Mouse (Mus musculus): ENCODE results near the gene Myl6. TPM values are rescaled to one million over a fixed set of nuclear protein-coding genes. Genes with fewer than 3 reads are reported as not detected.

The Myl6 gene
- total RNA-seq (2021): 100 to 1,000 TPM; 253 to 273 TPM
- long read RNA-seq, experiment 1, transcript Myl6-201 (6 exons, 665 nt): major isoform, 107 of 228 reads
- long read RNA-seq, experiment 1, transcript Myl6-209 (1 exons, 3,040 nt): minor isoform, 12 of 228 reads
- long read RNA-seq, experiment 1, transcript Myl6-206 (7 exons, 691 nt): minor isoform, 60 of 228 reads
- long read RNA-seq, experiment 1, partial matches to known transcripts: 19 of 228 reads
- long read RNA-seq, experiment 1, other reads (novel, unspliced or antisense): 27 of 228 reads
- long read RNA-seq, experiment 2, transcript Myl6-201 (6 exons, 665 nt): major isoform, 88 of 187 reads
- long read RNA-seq, experiment 2, transcript Myl6-206 (7 exons, 691 nt): minor isoform, 38 of 187 reads
- long read RNA-seq, experiment 2, transcript Myl6-209 (1 exons, 3,040 nt): minor isoform, 20 of 187 reads
- long read RNA-seq, experiment 2, partial matches to known transcripts: 20 of 187 reads
- long read RNA-seq, experiment 2, other reads (novel, unspliced or antisense): 19 of 187 reads

GRCm38 (mm10) chr10:128493695-128494666 lies at the start of gene Myl6:
Myl6 (minus strand) TSS chr10:128494145.
- peak; percentile 99 for DNase-seq

- no peak for DNase-seq
These were observed 49.2 kb upstream of the Myl6 start for GRCm38 (mm10) chr10:128543100-128543499.

GRCm38 (mm10) chr10:128538340-128538870 lies 44.5 kb upstream of the Myl6 start:
- DNase-seq: no peak

- DNase-seq: peak; percentile 94 to 95
These were observed 42.5 kb upstream of the Myl6 start for GRCm38 (mm10) chr10:128536266-128536940.

- DNase-seq: no peak
These were observed 41.8 kb upstream of the Myl6 start for GRCm38 (mm10) chr10:128535624-128536265.

- no peak for DNase-seq
These were observed 41.3 kb upstream of the Myl6 start for GRCm38 (mm10) chr10:128535206-128535605.

- DNase-seq: no peak
These were observed 32.7 kb upstream of the Myl6 start for GRCm38 (mm10) chr10:128526366-128527356.

GRCm38 (mm10) chr10:128525671-128526308 lies 31.8 kb upstream of the Myl6 start, which contains the start of gene Esyt1:
Esyt1 (minus strand) TSS chr10:128525871.
- peak; percentile 93 to 99 for DNase-seq

- DNase-seq: peak; percentile 60 to 65
These were observed 31.1 kb upstream of the Myl6 start for GRCm38 (mm10) chr10:128524732-128525662.

GRCm38 (mm10) chr10:128524111-128524731 lies 30.3 kb upstream of the Myl6 start:
- peak in 1 of 2 experiments; percentile 39 for DNase-seq

- DNase-seq: no peak
These were observed 28.4 kb upstream of the Myl6 start for GRCm38 (mm10) chr10:128522351-128522750.

GRCm38 (mm10) chr10:128520591-128520990 lies 26.6 kb upstream of the Myl6 start:
- no peak for DNase-seq

- DNase-seq: peak; percentile 53 to 74
These were observed 24.9 kb upstream of the Myl6 start for GRCm38 (mm10) chr10:128518833-128519232.

GRCm38 (mm10) chr10:128516677-128517076 lies 22.7 kb upstream of the Myl6 start:
- no peak for DNase-seq

- no peak for DNase-seq
These were observed 22.1 kb upstream of the Myl6 start for GRCm38 (mm10) chr10:128516029-128516428.

GRCm38 (mm10) chr10:128515044-128515443 lies 21.1 kb upstream of the Myl6 start:
- no peak for DNase-seq

- no peak for DNase-seq
These were observed 17.8 kb upstream of the Myl6 start for GRCm38 (mm10) chr10:128511761-128512160.

GRCm38 (mm10) chr10:128511189-128511588 lies 17.2 kb upstream of the Myl6 start:
- DNase-seq: no peak
